18 mouse cellular contexts compared by ENCODE assay signal in the genomic region with DNA sequence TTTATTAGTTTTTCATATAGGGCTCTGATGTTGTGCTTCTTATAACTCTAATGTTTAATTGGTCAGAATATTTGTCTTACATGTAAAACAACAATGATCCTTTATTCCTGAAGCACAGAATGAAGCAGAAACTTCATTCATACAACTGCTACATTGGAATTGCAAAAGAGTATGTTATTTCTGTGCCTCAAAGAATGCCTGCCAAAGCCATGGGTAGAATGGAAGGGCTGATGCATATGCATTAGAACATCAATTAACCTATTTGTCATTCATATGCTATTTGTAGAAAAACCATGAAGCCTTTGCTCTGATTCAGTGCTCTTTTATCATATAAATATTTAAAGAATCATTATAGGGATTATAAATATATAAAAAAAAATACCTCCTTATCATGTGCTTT.
"Had no signal": no experiment of that assay in that cellular context is flagged by ENCODE, and none has a peak within 500 bp of the region (broad histone marks: within the 10 kb centered on the region; RNA-seq: fewer than 3 reads in every experiment).

No protein-coding gene starts in this region.

- H3K27me3 ChIP-seq: liver, embryonic 13.5 days; midbrain, embryonic 12.5 days; midbrain, embryonic 15.5 days; neural tube, embryonic 12.5 days; neural tube, embryonic 15.5 days had no signal

- H3K9me3 ChIP-seq: liver, embryonic 13.5 days; midbrain, embryonic 12.5 days; midbrain, embryonic 15.5 days; neural tube, embryonic 12.5 days; neural tube, embryonic 15.5 days had no signal

- H3K27ac ChIP-seq: kidney, postnatal 0 days; layer of hippocampus, adult 2 months; liver, embryonic 13.5 days; macrophage; midbrain, embryonic 12.5 days; midbrain, embryonic 15.5 days; neural tube, embryonic 12.5 days; neural tube, embryonic 15.5 days; stomach, postnatal 0 days had no signal

- H3K4me2 ChIP-seq: liver, embryonic 13.5 days; midbrain, embryonic 12.5 days; midbrain, embryonic 15.5 days; neural tube, embryonic 12.5 days; neural tube, embryonic 15.5 days had no signal

- H3K9ac ChIP-seq: liver, embryonic 13.5 days; midbrain, embryonic 12.5 days; midbrain, embryonic 15.5 days; neural tube, embryonic 12.5 days; neural tube, embryonic 15.5 days had no signal

- ATAC-seq: midbrain, embryonic 15.5 days had no signal

- H3K4me1 ChIP-seq: liver, embryonic 13.5 days; midbrain, embryonic 12.5 days; midbrain, embryonic 15.5 days; neural tube, embryonic 12.5 days; neural tube, embryonic 15.5 days had no signal

- H3K4me3 ChIP-seq: layer of hippocampus, adult 2 months; liver, embryonic 13.5 days; midbrain, embryonic 12.5 days; midbrain, embryonic 15.5 days; neural tube, embryonic 12.5 days; neural tube, embryonic 15.5 days had no signal

- DNase-seq: kidney, postnatal 25 days; layer of hippocampus, adult 9-11 months; liver, embryonic 13.5 days; lung, adult 2 months; right cerebral cortex, adult 18-20 months; right cerebral cortex, postnatal 14 days; right cerebral cortex, postnatal 4 days; thymus, adult 2 months; thymus, postnatal 14 days; thymus, postnatal 4 days had no signal

- H3K36me3 ChIP-seq: liver, embryonic 13.5 days; midbrain, embryonic 12.5 days; midbrain, embryonic 15.5 days; neural tube, embryonic 12.5 days; neural tube, embryonic 15.5 days had no signal
